Mouse (Mus musculus): ENCODE data around the gene Umod. TPM values are rescaled to one million over a fixed set of nuclear protein-coding genes. Genes with fewer than 3 reads are reported as not detected.

Gene Umod
- not detected for total RNA-seq (2021)
- long read RNA-seq, experiment 1: 0 reads
- long read RNA-seq, experiment 2: 0 reads

GRCm38 (mm10) chr7:119479256-119479655 lies at the start of gene Umod:
Gene Umod (minus strand): TSS chr7:119479282.
- DNase-seq (ENCODE audit: low spot score in 2 of 2): no peak

- DNase-seq (ENCODE audit: low spot score in 2 of 2): no peak
Measured at GRCm38 (mm10) chr7:119528617-119529016, 49.5 kb upstream of the Umod start.

GRCm38 (mm10) chr7:119527548-119527947 lies 48.5 kb upstream of the Umod start:
- no peak for DNase-seq (ENCODE audit: low spot score in 2 of 2)

- DNase-seq (ENCODE audit: low spot score in 2 of 2): no peak
Measured at GRCm38 (mm10) chr7:119527135-119527534, 48.1 kb upstream of the Umod start.

- DNase-seq (ENCODE audit: low spot score in 2 of 2): no peak
Measured at GRCm38 (mm10) chr7:119526486-119526885, 47.4 kb upstream of the Umod start.

- no peak for DNase-seq (ENCODE audit: low spot score in 2 of 2)
Measured at GRCm38 (mm10) chr7:119525881-119526281, 46.8 kb upstream of the Umod start.

GRCm38 (mm10) chr7:119523389-119523788 lies 44.3 kb upstream of the Umod start, which contains the start of gene Pdilt:
Gene Pdilt (minus strand): TSS chr7:119523489.
- DNase-seq (ENCODE audit: low spot score in 2 of 2): no peak

- no peak for DNase-seq (ENCODE audit: low spot score in 2 of 2)
Measured at GRCm38 (mm10) chr7:119522385-119522784, 43.3 kb upstream of the Umod start.

GRCm38 (mm10) chr7:119521816-119522215 lies 42.7 kb upstream of the Umod start:
- no peak for DNase-seq (ENCODE audit: low spot score in 2 of 2)

GRCm38 (mm10) chr7:119519654-119520053 lies 40.6 kb upstream of the Umod start:
- DNase-seq (ENCODE audit: low spot score in 2 of 2): peak; percentile 82

GRCm38 (mm10) chr7:119519163-119519562 lies 40.1 kb upstream of the Umod start, which contains the start of gene Acsm5:
Gene Acsm5 (plus strand): TSS chr7:119519463.
- no peak for DNase-seq (ENCODE audit: low spot score in 2 of 2)

- DNase-seq (ENCODE audit: low spot score in 2 of 2): no peak
Measured at GRCm38 (mm10) chr7:119516272-119516558, 37.1 kb upstream of the Umod start.

GRCm38 (mm10) chr7:119515492-119516271 lies 36.6 kb upstream of the Umod start:
- DNase-seq (ENCODE audit: low spot score in 2 of 2): peak; percentile 52 to 66

GRCm38 (mm10) chr7:119513056-119513455 lies 34.0 kb upstream of the Umod start:
- DNase-seq (ENCODE audit: low spot score in 2 of 2): peak; percentile 45 to 72

- no peak for DNase-seq (ENCODE audit: low spot score in 2 of 2)
Measured at GRCm38 (mm10) chr7:119511143-119511542, 32.1 kb upstream of the Umod start.

GRCm38 (mm10) chr7:119490041-119490780 lies 11.1 kb upstream of the Umod start:
- DNase-seq (ENCODE audit: low spot score in 2 of 2): no peak

GRCm38 (mm10) chr7:119486683-119487082 lies 7.6 kb upstream of the Umod start:
- peak; percentile 4 to 28 for DNase-seq (ENCODE audit: low spot score in 2 of 2)

GRCm38 (mm10) chr7:119484154-119484553 lies 5.1 kb upstream of the Umod start:
- no peak for DNase-seq (ENCODE audit: low spot score in 2 of 2)

- no peak for DNase-seq (ENCODE audit: low spot score in 2 of 2)
Measured at GRCm38 (mm10) chr7:119476500-119477389, 2.3 kb downstream of the Umod start.

- no peak for DNase-seq (ENCODE audit: low spot score in 2 of 2)
Measured at GRCm38 (mm10) chr7:119459185-119459584, 19.9 kb downstream of the Umod start, which contains the start of gene Gp2. Gene Gp2 (minus strand): TSS chr7:119459285.

- DNase-seq (ENCODE audit: low spot score in 2 of 2): no peak
Measured at GRCm38 (mm10) chr7:119454192-119454591, 24.9 kb downstream of the Umod start.
